Mouse (Mus musculus) liver, embryonic 16.5 days (tissue): Measurements from ENCODE around the gene Stt3b. TPM values are rescaled to one million over a fixed set of nuclear protein-coding genes. Genes with fewer than 3 reads are reported as not detected.

Experiments used
- ATAC-seq: fragments of 200-750 bp; cut with Nextera tagmentation; 2 replicates; pipeline ENCODE4 v1.8.0; 2017; ENCODE audit warnings: low read depth, mild to moderate bottlenecking, moderate number of reproducible peaks, moderate library complexity
- H3K27ac ChIP-seq: fragments of 300-500 bp; sonication (generic); 2 replicates; pipeline ENCODE4 v1.5.1; 2014; ENCODE audit warnings: mild to moderate bottlenecking, low read length
- H3K27me3 ChIP-seq: fragments of 300-500 bp; sonication (generic); 2 replicates; pipeline ENCODE4 v1.6.1; 2014; ENCODE audit warnings: low read depth, low read length, mixed read lengths; ENCODE audit not compliant: control insufficient read depth, insufficient read depth
- H3K36me3 ChIP-seq: fragments of 300-500 bp; sonication (generic); 2 replicates; pipeline ENCODE4 v1.6.1; 2014; ENCODE audit warnings: mild to moderate bottlenecking; ENCODE audit not compliant: control insufficient read depth, insufficient read depth
- H3K4me1 ChIP-seq: fragments of 300-500 bp; sonication (generic); 2 replicates; pipeline ENCODE4 v1.6.1; 2014; ENCODE audit warnings: low read depth, low read length, mixed read lengths; ENCODE audit not compliant: control insufficient read depth
- H3K4me2 ChIP-seq: fragments of 300-500 bp; sonication (generic); 2 replicates; pipeline ENCODE4 v1.6.1; 2014; ENCODE audit warnings: low read depth, low read length, mixed read lengths
- H3K4me3 ChIP-seq: fragments of 300-500 bp; sonication (generic); 2 replicates; pipeline ENCODE4 v1.5.1; 2014; ENCODE audit warnings: low read depth, mild to moderate bottlenecking, low read length
- H3K9ac ChIP-seq: fragments of 300-500 bp; sonication (generic); 2 replicates; pipeline ENCODE4 v1.6.1; 2014; ENCODE audit warnings: low read depth, low read length
- H3K9me3 ChIP-seq: fragments of 300-500 bp; sonication (generic); replicated peaks from 2 replicates; pipeline ENCODE4 v1.6.1; 2016; ENCODE audit warnings: low read length; ENCODE audit not compliant: control insufficient read depth
- WGBS: fragments of 180-500 bp; shearing (Covaris S2); extraction: QIAGEN DNeasy Blood & Tissue Kit; methylation state at CpG from one replicate; pipeline ENCODE4 v1.1.7; 2014; ENCODE audit not compliant: insufficient replicate concordance; 5-methylcytosine and 5-hydroxymethylcytosine counted together
- polyA plus RNA-seq: library from polyadenylated mRNA; unstranded; fragments of >200 nt; fragmentation: Nextera tagmentation; extraction: Ambion mirVana; gene quantifications from 2 replicates; pipeline ENCODE4 v1.2.1, GENCODE M21; 2015

Stt3b gene
- polyA plus RNA-seq, 1 experiment from 2014 or later: 62.9 TPM

- H3K9ac ChIP-seq: no peak overlapping the region
- H3K36me3 ChIP-seq: no peaks in the 10 kb centered on the region
- H3K4me2 ChIP-seq: no peak overlapping the region
- WGBS: 83% methylated on average over 6 of the region's 6 CpGs
- H3K27me3 ChIP-seq: no peaks in the 10 kb centered on the region
- H3K4me3 ChIP-seq: no peak overlapping the region
- ATAC-seq: no peak
- H3K27ac ChIP-seq: no peak overlapping the region
- H3K9me3 ChIP-seq: no peaks in the 10 kb centered on the region
- H3K4me1 ChIP-seq: no peaks in the 10 kb centered on the region
Observed at GRCm38 (mm10) chr9:115322385-115322784, 12.2 kb upstream of the Stt3b start.

DNA sequence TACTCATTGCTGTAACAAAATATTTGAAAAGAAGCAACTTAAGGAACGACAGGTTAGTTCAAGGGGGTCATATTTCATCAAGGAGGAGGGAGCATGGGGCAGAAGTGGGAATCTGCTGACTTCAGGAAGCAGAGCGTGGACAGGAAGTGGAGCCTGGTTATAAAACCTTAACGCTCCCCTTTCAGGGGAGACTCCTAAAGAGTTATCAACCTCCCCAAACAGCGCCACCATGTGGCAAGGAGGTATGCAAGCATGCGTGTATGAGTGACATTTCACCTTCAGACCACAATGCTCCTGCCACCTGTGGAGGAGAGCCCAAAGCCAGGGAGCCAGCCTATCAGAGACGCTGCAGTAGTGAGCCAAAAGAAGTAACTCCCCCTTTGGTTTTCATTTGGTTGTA lies 10.8 kb upstream of the Stt3b start:
- no peak overlapping the region for H3K4me3 ChIP-seq
- H3K4me2 ChIP-seq: no peak overlapping the region
- H3K9me3 ChIP-seq: no peaks in the 10 kb centered on the region
- H3K27ac ChIP-seq: no peak overlapping the region
- no peaks in the 10 kb centered on the region for H3K36me3 ChIP-seq
- no peaks in the 10 kb centered on the region for H3K27me3 ChIP-seq
- ATAC-seq: no peak
- WGBS: 69% methylated on average over 6 of the region's 6 CpGs
- no peak overlapping the region for H3K9ac ChIP-seq
- H3K4me1 ChIP-seq: no peaks in the 10 kb centered on the region

DNA sequence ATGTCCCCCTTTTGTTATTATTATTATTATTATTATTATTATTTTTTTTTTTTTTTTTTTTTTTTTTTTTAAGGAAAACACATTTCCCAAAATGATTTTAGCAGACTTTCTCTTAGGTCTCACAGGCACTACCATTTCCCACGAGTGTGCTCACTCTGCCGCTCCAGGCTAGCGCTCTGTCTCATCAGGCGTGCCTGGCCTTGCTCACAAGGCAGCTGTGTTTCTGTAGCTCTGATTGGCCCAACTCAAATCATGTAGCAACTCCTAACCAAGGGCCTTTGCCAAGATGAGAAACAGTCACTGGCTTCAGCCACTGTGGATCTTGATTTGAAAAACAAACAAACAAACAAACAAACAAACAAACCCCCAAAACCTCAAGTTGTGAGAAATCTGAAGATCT lies 9.9 kb upstream of the Stt3b start:
- H3K27me3 ChIP-seq: no peaks in the 10 kb centered on the region
- no peak for ATAC-seq

GRCm38 (mm10) chr9:115318621-115319375 lies 8.6 kb upstream of the Stt3b start:
- Histone ChIP-seq H3K27ac (no peak overlapping the region), H3K4me1 (peaks cover 10% of the 10 kb centered on the region), H3K36me3 (no peaks in the 10 kb centered on the region), H3K4me2 (no peak overlapping the region), H3K9me3 (no peaks in the 10 kb centered on the region), H3K27me3 (no peaks in the 10 kb centered on the region), H3K9ac (no peak overlapping the region), H3K4me3 (no peak overlapping the region)
- 68% methylated on average over 6 of the region's 6 CpGs for WGBS
- no peak for ATAC-seq

More for the DNA sequence above, 9.9 kb upstream of the Stt3b start:
- Histone ChIP-seq H3K36me3 (no peaks in the 10 kb centered on the region), H3K4me1 (no peaks in the 10 kb centered on the region), H3K4me3 (no peak overlapping the region), H3K9ac (no peak overlapping the region), H3K27ac (no peak overlapping the region), H3K4me2 (no peak overlapping the region), H3K9me3 (no peaks in the 10 kb centered on the region)
- WGBS: 61% methylated on average over 4 of the region's 4 CpGs

GRCm38 (mm10) chr9:115317049-115317448 lies 6.8 kb upstream of the Stt3b start:
- peaks cover 11% of the 10 kb centered on the region for H3K4me1 ChIP-seq
- no peak for ATAC-seq
- WGBS: 69% methylated on average over 5 of the region's 5 CpGs
- H3K36me3 ChIP-seq: no peaks in the 10 kb centered on the region
- no peaks in the 10 kb centered on the region for H3K27me3 ChIP-seq
- no peaks in the 10 kb centered on the region for H3K9me3 ChIP-seq
- no peak overlapping the region for H3K9ac ChIP-seq
- H3K27ac ChIP-seq: no peak overlapping the region
- H3K4me3 ChIP-seq: no peak overlapping the region
- no peak overlapping the region for H3K4me2 ChIP-seq

DNA sequence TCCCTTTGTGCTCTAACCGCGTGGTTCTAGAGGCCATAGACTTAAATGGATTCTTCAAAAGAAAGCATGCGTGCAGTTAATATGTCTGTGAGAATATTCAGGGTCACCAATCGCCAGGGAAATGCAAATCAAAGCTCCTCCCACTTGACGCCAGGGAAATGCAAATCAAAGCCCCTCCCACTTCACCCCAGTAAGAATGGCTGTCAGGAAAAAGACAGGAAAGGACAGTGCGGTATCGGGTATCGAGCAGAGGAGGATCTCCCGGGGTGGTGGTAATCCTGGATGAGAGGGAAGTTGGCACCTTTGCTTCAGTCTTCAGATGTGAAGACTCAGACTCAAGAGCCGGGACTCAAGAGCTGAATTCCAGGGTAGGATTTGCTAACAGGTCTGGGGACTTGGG lies 4.3 kb upstream of the Stt3b start:
- no peaks in the 10 kb centered on the region for H3K36me3 ChIP-seq
- peaks cover 17% of the 10 kb centered on the region for H3K4me1 ChIP-seq
- H3K4me2 ChIP-seq: peak overlapping the region; percentile 58
- H3K27me3 ChIP-seq: no peaks in the 10 kb centered on the region
- ATAC-seq: no peak
- H3K27ac ChIP-seq: peak overlapping the region; percentile 32; the same call in 1 of the 2 replicates
- H3K9ac ChIP-seq: peak overlapping the region; percentile 38
- H3K9me3 ChIP-seq: no peaks in the 10 kb centered on the region
- H3K4me3 ChIP-seq: peak overlapping the region; percentile 41
- 14% methylated on average over 10 of the region's 10 CpGs for WGBS

DNA sequence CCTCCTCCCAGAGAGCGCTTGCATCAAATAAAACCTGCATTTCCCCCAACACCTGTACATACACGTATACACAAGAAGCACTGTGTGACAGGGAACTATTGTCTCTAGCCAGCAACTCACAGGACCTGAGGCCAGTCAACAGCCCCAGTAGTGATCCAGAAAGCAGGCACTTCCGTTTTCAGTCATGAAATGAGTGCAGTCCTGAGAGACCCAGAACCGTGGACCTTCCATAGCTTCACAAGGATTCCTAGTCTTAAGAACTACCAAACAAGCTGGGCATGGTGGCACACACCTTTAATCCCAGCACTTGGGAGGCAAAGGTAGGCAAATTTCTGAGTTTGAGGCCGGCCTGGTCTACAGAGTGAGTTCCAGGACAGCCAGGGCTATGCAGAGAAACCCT lies 3.6 kb upstream of the Stt3b start:
- WGBS: 63% methylated on average over 5 of the region's 5 CpGs
- 0 out of 2 replicates have a peak overlapping the region, but pooled peaks have one; percentile 8 for H3K27ac ChIP-seq
- peaks cover 17% of the 10 kb centered on the region for H3K4me1 ChIP-seq
- H3K4me2 ChIP-seq: peak overlapping the region; percentile 58; the same call in 1 of the 2 replicates
- no peaks in the 10 kb centered on the region for H3K36me3 ChIP-seq
- H3K27me3 ChIP-seq: no peaks in the 10 kb centered on the region
- no peak for ATAC-seq
- no peak overlapping the region for H3K9ac ChIP-seq
- no peaks in the 10 kb centered on the region for H3K9me3 ChIP-seq
- H3K4me3 ChIP-seq: no peak overlapping the region

- H3K4me1 ChIP-seq: peaks cover 32% of the 10 kb centered on the region
- peak overlapping the region; percentile 76 for H3K9ac ChIP-seq
- H3K4me3 ChIP-seq: peak overlapping the region; percentile 99
- H3K27me3 ChIP-seq: no peaks in the 10 kb centered on the region
- WGBS: 7% methylated on average over 5 of the region's 5 CpGs
- no peaks in the 10 kb centered on the region for H3K36me3 ChIP-seq
- no peaks in the 10 kb centered on the region for H3K9me3 ChIP-seq
- ATAC-seq: no peak
- H3K27ac ChIP-seq: peak overlapping the region; percentile 94
- H3K4me2 ChIP-seq: peak overlapping the region; percentile 79
Observed at GRCm38 (mm10) chr9:115311223-115311520, 951 bp upstream of the Stt3b start.

DNA sequence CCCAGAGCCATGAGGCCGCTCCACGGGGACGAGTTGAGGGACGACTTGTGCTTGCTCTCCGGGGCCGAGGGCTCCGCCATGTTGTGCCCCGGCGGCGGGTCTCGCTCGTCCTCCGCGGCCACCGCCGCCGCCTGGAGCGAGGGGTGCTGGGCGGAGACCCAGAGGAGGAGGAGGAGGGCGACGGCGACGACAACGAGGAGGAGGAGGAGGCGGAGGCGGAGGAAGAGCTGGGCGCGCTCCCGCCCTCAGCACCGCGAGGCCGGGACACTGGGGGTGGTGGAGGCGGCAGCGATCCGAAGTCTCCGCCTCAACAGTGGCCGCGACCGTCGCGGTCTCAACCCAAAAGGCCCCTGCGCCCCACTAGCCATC lies 260 bp downstream of the Stt3b start:
- H3K9me3 ChIP-seq: no peaks in the 10 kb centered on the region
- H3K4me3 ChIP-seq: peak overlapping the region; percentile 99
- no peaks in the 10 kb centered on the region for H3K27me3 ChIP-seq
- H3K4me1 ChIP-seq: peaks cover 41% of the 10 kb centered on the region
- ATAC-seq: peak; percentile 82
- no peaks in the 10 kb centered on the region for H3K36me3 ChIP-seq
- peak overlapping the region; percentile 99 for H3K9ac ChIP-seq
- peak overlapping the region; percentile 95 for H3K27ac ChIP-seq
- H3K4me2 ChIP-seq: peak overlapping the region; percentile 80
- under 1% methylated on average over 39 of the region's 42 CpGs for WGBS
